9 mouse cellular contexts compared by ENCODE assay signal in the genomic region with DNA sequence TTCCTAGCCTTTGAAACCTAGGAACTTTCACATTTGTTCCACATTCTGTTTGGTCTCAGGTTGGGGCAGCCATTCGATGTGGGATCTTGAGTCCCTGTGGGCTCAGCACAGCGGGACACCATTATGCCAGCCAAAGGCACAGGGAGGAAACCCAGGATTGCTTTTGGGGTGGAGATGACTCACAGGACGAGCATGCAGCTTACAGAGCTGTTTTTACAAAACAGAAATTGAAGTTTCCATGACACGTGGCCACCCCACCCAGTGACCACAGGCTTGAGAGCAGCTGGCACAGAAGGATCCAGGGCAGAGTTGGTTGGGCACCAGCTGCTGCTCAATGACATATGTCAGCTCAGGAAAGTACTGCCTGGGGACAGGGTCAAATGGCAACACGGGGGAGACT.
A peak's percentile ranks its signal among the peaks of the same experiment; 100 is the strongest.
DNase-seq lines count a peak whose midpoint lies in the region.
"Had no signal": no experiment of that assay in that cellular context is flagged by ENCODE, and none has a peak within 500 bp of the region (broad histone marks: within the 10 kb centered on the region; RNA-seq: fewer than 3 reads in every experiment).

No protein-coding gene starts in this region.

- intact Hi-C loops in gastrocnemius, postnatal 36 days (cut with DNase I), result no loop called here

- DNase-seq in ovary, postnatal 36 days (ENCODE audit: low spot score), result peak; percentile 13
- DNase-seq in ovary, adult 18-20 months (ENCODE audit: low spot score), result no peak
- DNase-seq in adrenal gland, postnatal 14 days, result peak; percentile 31
- DNase-seq in gastrocnemius, postnatal 36 days, result peak; percentile 42 to 57
- peak; percentile 61 for DNase-seq in lung, postnatal 36 days
- no peak for DNase-seq in kidney, adult 9 months
- DNase-seq in spleen, adult 12 weeks (ENCODE audit: low spot score), result no peak
- DNase-seq in frontal cortex, adult 2 months (ENCODE audit: extremely low spot score in 1 of 2, low spot score in 1 of 2), result no peak
- DNase-seq: thymus, postnatal 25 days had no signal

Comparison
In these comparisons a context has a peak if more than half of its experiments do, and no peak if none do; other contexts are left out.
1. DNase-seq: peak in ovary, postnatal 36 days (single experiment), adrenal gland, postnatal 14 days (single experiment), gastrocnemius, postnatal 36 days (2 of 2) and lung, postnatal 36 days (single experiment); none in ovary, adult 18-20 months (single experiment), kidney, adult 9 months (single experiment), spleen, adult 12 weeks (single experiment) and frontal cortex, adult 2 months (0 of 2).